Mouse (Mus musculus) brown adipose tissue, adult 24 weeks (tissue): ENCODE results near the gene Ccdc107. TPM values are rescaled to one million over a fixed set of nuclear protein-coding genes. Genes with fewer than 3 reads are reported as not detected.

Source experiments
- H3K27ac ChIP-seq: fragments of 200-500 bp; replicated peaks from 2 replicates; pipeline ENCODE4 v1.5.1; 2012; ENCODE audit warnings: low read depth, mild to moderate bottlenecking, low read length
- H3K4me1 ChIP-seq: fragments of 200-500 bp; 2 replicates; pipeline ENCODE4 v1.6.1; 2012; ENCODE audit warnings: low read length, mixed read lengths; ENCODE audit not compliant: control insufficient read depth, insufficient read depth, insufficient read length
- H3K4me3 ChIP-seq: fragments of 200-500 bp; 2 replicates; pipeline ENCODE4 v1.5.1; 2012; ENCODE audit warnings: low read depth, mild to moderate bottlenecking, low read length, moderate library complexity; ENCODE audit not compliant: insufficient read depth
- polyA plus RNA-seq: library from polyadenylated mRNA; stranded (reverse); fragments of >200 nt; gene quantifications from 2 replicates; pipeline ENCODE4 v1.2.4, GENCODE M21; 2012; ENCODE audit not compliant: missing spikeins, insufficient read depth, insufficient read length

The Ccdc107 gene
- polyA plus RNA-seq, 1 experiment, result 31.3 TPM

GRCm38 (mm10) chr4:43513300-43513699 is 20.6 kb downstream of the Ccdc107 start:
- Histone ChIP-seq H3K4me3 (no peak overlapping the region), H3K27ac (no peak overlapping the region), H3K4me1 (peaks cover 2% of the 10 kb centered on the region; the same call in 1 of the 2 replicates)

DNA sequence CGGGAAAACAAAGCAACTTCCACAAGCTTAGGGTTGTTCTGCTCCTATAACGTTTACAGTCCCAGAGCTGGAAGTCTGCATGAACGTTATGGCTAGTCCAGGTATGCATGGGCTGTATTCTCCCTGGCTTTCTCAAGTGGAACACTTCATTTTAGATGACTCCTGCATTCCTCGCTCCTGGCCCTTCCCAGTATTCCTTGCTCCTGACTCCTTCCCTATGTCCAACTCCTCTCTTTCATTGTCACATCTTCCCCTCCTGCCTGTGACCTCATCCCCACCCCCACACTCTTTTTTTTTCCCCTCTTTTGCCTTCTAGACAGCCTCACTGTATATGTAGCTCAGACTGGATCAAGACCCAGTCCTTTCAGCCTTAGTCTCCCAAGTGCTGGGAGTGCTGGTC is 21.1 kb downstream of the Ccdc107 start:
- no peak overlapping the region for H3K4me3 ChIP-seq
- H3K4me1 ChIP-seq, result 0 out of 2 replicates have a peak, but pooled peaks cover 2% of the 10 kb centered on the region
- H3K27ac ChIP-seq, result no peak overlapping the region

- no peak overlapping the region for H3K27ac ChIP-seq
- no peaks in the 10 kb centered on the region; the same call in 1 of the 2 replicates for H3K4me1 ChIP-seq
- no peak overlapping the region for H3K4me3 ChIP-seq
Observed at GRCm38 (mm10) chr4:43515764-43516708, 23.3 kb downstream of the Ccdc107 start.

- Histone ChIP-seq H3K27ac (no peak overlapping the region), H3K4me1 (peaks cover 2% of the 10 kb centered on the region; the same call in 1 of the 2 replicates), H3K4me3 (no peak overlapping the region)
Observed at GRCm38 (mm10) chr4:43519551-43519950, 26.9 kb downstream of the Ccdc107 start.

DNA sequence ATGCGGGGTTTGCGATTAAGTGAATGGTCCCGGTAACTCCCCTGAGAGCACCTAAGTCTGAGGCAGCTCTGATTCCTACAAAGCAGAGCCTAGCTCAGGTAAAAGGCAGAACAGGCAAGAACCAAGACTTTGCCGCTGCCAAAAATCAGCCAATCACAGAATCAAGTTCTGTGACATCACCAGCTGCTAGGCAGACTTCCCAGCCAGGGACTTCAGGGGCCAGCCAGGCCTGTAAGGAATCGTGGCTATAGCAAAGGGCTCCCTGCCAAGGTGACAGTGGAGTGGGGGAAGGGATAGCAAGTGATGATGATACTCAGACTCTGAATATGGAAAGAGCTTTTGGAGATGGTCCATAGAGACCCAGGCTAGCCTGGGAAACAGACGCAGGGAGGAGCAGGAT is 27.3 kb downstream of the Ccdc107 start:
- no peak overlapping the region for H3K4me3 ChIP-seq
- H3K27ac ChIP-seq, result no peak overlapping the region
- peaks cover 2% of the 10 kb centered on the region; the same call in 1 of the 2 replicates for H3K4me1 ChIP-seq

- Histone ChIP-seq H3K27ac (no peak overlapping the region), H3K4me3 (no peak overlapping the region), H3K4me1 (0 out of 2 replicates have a peak, but pooled peaks cover 2% of the 10 kb centered on the region)
Observed at GRCm38 (mm10) chr4:43527880-43528279, 35.2 kb downstream of the Ccdc107 start.

- Histone ChIP-seq H3K4me1 (0 out of 2 replicates have a peak, but pooled peaks cover 2% of the 10 kb centered on the region), H3K27ac (no peak overlapping the region), H3K4me3 (no peak overlapping the region)
Observed at GRCm38 (mm10) chr4:43528487-43528886, 35.8 kb downstream of the Ccdc107 start.

DNA sequence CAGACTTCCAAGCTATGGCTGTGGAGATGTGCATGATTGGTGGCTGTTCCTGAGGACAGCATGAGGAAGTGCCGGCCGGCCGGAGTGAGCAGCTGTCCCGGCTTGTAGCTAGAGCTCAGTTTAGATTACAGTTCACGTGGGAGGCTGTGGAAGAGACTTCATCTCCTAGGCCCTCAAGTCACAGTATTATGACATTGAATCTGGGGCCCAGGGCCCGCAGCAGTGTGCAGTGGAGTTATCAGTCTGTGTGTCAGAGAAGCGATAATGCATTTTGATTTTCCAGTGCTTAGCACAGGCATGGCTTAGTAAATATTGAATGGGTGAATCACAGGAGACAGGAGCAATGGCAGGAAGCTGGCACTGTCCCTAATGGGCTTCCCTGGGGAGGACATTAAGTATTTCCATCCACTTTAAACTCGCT is 37.4 kb downstream of the Ccdc107 start:
- Histone ChIP-seq H3K4me3 (no peak overlapping the region), H3K4me1 (no peaks in the 10 kb centered on the region), H3K27ac (no peak overlapping the region)

DNA sequence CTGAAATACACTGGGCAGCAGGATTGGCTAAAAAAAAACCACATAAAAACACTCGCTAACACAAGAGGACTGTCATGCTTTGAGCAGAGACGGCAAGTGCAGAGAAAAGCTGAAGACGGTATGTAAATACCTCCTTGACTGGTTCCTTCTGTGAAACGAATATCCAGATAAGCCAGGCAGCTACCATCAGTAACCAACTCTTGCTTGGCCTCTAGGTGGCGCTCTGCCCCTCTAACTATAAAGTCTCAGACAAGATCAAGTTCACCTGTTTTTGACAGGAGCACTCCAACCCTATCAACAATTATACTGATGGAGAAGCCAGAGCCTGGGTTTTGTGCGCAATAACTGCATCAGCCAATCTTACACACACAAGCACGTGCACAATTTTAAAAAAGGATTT is 37.9 kb downstream of the Ccdc107 start:
- H3K27ac ChIP-seq, result no peak overlapping the region
- no peaks in the 10 kb centered on the region for H3K4me1 ChIP-seq
- no peak overlapping the region for H3K4me3 ChIP-seq

DNA sequence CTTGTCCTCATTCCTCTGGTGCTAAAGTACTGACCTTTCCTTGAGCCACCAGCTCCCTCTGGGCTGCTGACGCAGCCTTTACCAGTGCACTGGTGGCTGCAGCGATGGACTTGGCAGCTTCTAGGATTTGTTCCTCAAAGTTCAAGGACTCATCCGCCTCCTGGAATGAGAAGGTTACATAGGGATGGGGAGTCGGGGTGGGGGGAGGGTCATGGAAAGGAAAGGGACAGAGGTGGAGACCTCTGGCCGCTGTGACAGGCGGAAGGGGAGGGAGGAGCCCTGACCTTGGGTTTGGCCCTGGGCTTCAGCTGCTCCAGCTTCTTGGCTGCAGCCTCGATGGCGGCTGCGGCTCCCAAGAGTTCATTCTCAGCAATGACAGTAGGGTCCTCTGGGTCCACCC is 40.6 kb downstream of the Ccdc107 start:
- Histone ChIP-seq H3K4me3 (no peak overlapping the region), H3K4me1 (no peaks in the 10 kb centered on the region), H3K27ac (no peak overlapping the region)

DNA sequence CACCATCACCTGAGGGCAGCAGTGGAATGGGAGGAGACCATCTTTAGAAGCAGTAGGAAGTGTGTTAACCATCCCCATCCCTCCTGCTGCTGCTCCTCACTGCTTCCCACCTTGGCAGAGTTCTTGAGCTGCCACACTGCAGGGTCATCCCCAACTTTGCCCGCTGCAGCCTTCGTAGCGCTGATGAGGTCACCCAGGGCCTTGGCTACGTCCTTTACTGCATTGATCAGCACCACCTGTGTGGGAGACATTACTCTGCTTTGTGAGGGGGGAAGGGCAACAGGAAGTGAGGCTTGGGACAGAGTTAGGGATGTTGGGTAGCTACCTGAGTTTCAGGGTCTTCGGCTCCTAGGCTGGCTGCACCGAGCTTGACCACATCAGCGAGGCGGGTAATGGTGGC is 42.9 kb downstream of the Ccdc107 start:
- Histone ChIP-seq H3K4me1 (no peaks in the 10 kb centered on the region), H3K27ac (no peak overlapping the region), H3K4me3 (no peak overlapping the region)

- Histone ChIP-seq H3K4me3 (no peak overlapping the region), H3K27ac (no peak overlapping the region), H3K4me1 (no peaks in the 10 kb centered on the region)
Observed at GRCm38 (mm10) chr4:43536031-43536430, 43.3 kb downstream of the Ccdc107 start.

- Histone ChIP-seq H3K27ac (no peak overlapping the region), H3K4me3 (no peak overlapping the region), H3K4me1 (no peaks in the 10 kb centered on the region)
Observed at GRCm38 (mm10) chr4:43542044-43542443, 49.3 kb downstream of the Ccdc107 start.
